Mouse (Mus musculus): Measurements from ENCODE around the gene Hist1h3e.
"Not testable (repeated sequence)": the region's sequence is repeated elsewhere in the genome, so short reads cannot be mapped to it uniquely, and the experiment has no call there.

Hist1h3e gene

GRCm38 (mm10) chr13:23583387-23584068 lies 21.4 kb upstream of the Hist1h3e start:
- no peak for DNase-seq (ENCODE audit: low read depth, low spot score)

GRCm38 (mm10) chr13:23582219-23583056 lies 20.3 kb upstream of the Hist1h3e start:
- no peak for DNase-seq (ENCODE audit: low read depth, low spot score)

GRCm38 (mm10) chr13:23581408-23582218 lies 19.4 kb upstream of the Hist1h3e start, which contains the start of gene Hist1h4d:
Hist1h4d (plus strand) TSS chr13:23581598.
- peak; percentile 99 for DNase-seq (ENCODE audit: low read depth, low spot score)

DNA sequence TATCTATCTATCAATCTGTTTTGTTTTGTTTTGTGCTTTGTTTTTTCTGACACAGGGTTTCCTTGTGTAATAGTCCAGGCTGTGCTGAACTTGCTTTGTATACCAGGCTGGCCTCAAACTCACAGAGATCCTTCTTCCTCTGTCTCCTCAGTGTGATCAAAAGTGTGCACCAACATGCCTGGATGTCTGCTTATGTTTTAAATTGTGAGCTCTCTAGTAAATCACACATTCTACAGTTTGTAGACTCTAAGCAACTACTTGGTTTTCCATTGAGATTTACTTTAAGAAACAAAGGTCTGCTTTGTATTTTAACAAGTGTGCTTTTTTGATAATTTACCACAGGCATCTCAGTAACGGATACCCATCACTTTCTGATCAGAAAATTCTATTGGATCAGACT lies 15.7 kb upstream of the Hist1h3e start:
- no peak for DNase-seq (ENCODE audit: low read depth, low spot score)

DNA sequence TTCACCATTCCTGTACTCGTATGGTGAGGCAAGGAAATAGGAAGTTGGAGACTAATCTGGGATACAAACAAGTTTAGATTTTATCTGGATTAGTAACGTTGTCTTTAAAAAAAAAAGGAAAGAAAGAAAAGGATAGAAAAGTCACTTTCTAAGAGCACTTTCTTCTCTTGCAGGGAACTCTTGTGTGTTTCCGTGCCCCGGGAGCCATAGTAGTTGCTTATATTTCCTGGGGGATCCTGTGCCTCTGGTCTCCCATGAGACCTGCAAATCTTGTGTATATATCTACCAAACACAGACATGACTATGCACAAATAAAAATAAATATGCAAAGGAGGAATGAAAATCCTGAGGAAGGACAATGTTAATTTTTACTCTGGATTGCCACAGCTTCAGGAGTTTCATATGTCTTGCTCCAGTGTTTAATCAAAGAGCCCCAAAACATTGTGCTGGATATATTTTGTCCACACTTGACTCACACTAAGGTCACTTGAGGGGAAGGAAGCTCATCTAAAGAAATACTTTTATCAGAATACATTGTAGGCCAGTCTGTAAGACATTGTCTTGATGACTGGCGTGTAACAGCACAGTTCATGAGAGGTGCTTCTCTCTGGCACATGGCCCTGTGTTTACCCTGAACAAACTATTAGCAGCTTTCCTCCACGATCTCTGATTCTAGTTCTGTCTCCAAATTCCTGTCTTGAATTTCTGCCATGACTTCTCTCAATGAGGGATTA lies 14.9 kb upstream of the Hist1h3e start:
- no peak for DNase-seq (ENCODE audit: low read depth, low spot score)

DNA sequence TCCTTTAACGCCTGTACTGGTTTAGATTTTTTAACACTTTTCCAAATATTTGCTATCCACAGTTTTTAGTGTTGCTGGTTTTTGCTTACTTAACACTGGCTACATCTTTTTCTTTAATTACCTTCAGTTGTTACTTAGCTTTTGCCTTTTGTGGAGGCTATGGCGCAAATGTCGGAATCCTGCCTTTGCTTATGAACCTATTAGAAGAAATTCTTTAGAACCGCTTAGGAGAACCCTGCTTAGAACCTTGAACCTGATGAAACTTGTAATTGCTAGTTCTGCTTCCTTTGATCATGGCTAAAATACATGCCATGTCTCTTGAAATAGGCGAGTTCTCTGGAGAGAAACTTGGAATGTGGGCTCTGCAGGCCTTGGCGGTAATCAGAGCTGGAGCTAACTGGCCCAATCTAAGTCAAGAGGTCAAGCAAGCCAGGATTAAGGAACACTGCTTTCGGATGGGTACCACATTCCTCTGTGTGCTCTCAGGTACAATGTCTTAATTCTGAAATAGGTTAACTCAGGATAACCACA lies 14.2 kb upstream of the Hist1h3e start:
- no peak for DNase-seq (ENCODE audit: low read depth, low spot score)

DNA sequence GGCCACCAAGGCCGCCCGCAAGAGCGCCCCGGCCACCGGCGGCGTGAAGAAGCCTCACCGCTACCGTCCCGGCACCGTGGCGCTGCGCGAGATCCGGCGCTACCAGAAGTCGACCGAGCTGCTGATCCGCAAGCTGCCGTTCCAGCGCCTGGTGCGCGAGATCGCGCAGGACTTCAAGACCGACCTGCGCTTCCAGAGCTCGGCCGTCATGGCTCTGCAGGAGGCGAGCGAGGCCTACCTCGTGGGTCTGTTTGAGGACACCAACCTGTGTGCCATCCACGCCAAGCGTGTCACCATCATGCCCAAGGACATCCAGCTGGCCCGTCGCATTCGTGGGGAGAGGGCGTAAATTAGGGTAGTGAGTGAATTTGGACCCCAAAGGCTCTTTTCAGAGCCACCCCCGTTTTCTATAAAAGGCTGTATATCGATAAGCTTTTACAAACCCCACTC lies 13.7 kb upstream of the Hist1h3e start:
- not testable (repeated sequence) for DNase-seq (ENCODE audit: low read depth, low spot score)

- DNase-seq (ENCODE audit: low read depth, low spot score): peak; percentile 91
Measured at GRCm38 (mm10) chr13:23575271-23575851, 13.2 kb upstream of the Hist1h3e start, which contains the start of gene Hist1h3d. Hist1h3d (plus strand) TSS chr13:23575763.

- not testable (repeated sequence) for DNase-seq (ENCODE audit: low read depth, low spot score)
Measured at GRCm38 (mm10) chr13:23574546-23575170, 12.5 kb upstream of the Hist1h3e start.

DNA sequence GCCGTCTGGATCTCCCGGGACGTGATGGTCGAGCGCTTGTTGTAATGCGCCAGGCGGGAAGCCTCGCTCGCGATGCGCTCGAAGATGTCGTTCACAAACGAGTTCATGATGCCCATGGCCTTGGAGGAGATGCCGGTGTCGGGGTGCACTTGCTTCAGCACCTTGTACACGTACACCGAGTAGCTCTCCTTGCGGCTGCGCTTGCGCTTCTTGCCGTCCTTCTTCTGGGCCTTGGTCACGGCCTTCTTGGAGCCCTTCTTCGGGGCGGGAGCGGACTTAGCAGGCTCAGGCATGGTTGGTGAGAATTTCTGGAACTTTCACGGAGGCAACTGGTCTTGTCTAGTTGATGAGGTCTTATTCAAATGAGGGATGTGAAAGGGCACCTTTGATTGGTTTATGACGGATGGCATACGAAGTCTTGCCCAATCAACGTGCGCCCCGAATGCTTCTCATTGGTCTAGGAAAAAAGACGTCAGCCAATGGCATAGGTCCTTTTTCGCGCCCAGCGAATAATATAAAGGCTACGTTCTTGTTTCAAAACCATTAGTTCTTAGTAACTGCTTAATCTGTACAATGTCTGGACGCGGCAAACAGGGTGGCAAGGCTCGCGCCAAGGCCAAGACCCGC lies 11.8 kb upstream of the Hist1h3e start, which contains the start of the genes Hist1h2bf and Hist1h2ad:
Gene Hist1h2bf (minus strand): TSS at position 299 of the 627 bp plus-strand sequence.
Gene Hist1h2ad (plus strand): TSS at position 484 of the 627 bp plus-strand sequence.
- DNase-seq (ENCODE audit: low read depth, low spot score): peak; percentile 99

GRCm38 (mm10) chr13:23573034-23573897 lies 11.1 kb upstream of the Hist1h3e start:
- not testable (repeated sequence) for DNase-seq (ENCODE audit: low read depth, low spot score)

DNA sequence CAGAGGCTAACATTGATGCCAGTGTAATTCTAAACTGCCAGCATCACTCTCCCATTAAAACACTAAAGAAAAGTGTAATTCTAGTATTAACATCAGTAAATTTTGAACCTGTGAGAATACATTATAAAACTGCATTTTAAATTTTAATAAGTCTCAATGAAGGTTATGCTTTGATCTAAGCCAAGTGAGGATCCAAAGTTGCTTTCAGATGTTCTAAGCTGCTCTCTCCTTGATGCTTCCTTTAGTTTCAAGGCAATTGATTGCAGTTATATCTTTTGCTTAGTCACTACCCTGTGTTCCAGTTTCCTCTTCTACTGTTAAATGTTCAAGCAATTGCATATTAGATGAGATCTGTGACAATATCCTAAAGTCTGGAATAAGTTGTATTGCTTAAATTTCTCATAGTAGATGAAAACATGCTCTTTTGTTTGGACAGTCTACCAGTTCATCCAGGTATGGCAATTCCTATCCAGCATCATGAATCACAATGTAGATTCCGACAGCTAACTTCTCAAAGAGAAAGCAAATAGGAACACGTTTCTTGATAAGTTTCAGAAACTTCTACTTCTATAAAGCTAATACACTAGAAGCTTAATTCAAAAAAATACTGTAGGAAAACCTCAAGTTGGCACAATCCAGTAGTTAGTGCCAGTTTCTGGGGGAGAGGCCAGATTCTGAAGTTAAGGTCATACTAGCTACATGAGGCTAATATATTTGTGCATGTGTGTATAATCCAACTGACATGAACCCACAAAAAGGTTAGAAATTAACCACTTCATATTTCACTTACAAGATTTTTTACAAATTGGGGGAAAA lies 10.3 kb upstream of the Hist1h3e start:
- DNase-seq (ENCODE audit: low read depth, low spot score): no peak

- not testable (repeated sequence) for DNase-seq (ENCODE audit: low read depth, low spot score)
Measured at GRCm38 (mm10) chr13:23571504-23572217, 9.5 kb upstream of the Hist1h3e start.

DNA sequence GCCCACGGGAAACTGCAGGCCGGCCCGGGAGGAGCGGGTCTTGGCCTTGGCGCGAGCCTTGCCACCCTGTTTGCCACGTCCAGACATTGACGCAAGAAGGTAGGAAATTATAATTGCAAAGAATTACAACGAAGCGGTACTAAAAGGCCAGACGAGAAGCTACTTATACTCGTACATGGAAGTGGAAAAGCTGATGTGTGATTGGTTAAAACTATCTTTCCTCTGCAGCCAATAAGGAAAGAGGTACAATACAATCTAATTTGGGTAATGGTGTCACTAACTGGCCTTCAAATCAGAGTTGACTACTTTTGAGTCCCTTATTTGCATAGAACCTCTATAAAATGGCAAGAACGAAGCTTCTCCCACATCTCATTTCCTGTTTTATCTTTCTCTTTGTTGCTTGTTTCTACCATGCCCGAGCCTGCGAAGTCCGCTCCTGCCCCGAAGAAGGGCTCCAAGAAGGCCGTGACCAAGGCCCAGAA lies 8.9 kb upstream of the Hist1h3e start, which contains the start of the genes Hist1h2ae and Hist1h2bg:
Gene Hist1h2ae (minus strand): TSS at position 199 of the 482 bp plus-strand sequence.
Gene Hist1h2bg (plus strand): TSS at position 375 of the 482 bp plus-strand sequence.
- peak; percentile 98 for DNase-seq (ENCODE audit: low read depth, low spot score)

- DNase-seq (ENCODE audit: low read depth, low spot score): not testable (repeated sequence)
Measured at GRCm38 (mm10) chr13:23570261-23571021, 8.3 kb upstream of the Hist1h3e start.

DNA sequence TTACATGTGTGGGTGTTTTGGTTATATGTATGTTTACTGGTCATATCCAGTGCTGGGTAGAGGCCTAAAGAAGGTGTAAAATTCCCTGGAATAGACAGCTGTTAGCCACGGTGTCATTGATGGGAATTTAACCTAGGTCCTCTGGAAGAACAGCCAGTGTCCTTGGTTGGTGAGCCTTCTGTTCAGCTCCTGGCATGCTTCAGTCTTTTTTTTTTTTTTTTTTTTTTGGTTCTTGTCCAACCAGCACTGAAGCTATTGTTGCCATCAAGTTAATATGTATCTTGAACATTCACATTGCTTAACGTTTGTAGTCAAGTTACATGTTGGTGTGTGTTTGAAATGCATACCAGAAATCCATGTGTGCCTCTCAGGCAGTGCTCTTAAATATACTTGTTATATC lies 2.3 kb upstream of the Hist1h3e start:
- DNase-seq (ENCODE audit: low read depth, low spot score): no peak

Measured in brain, adult 2 months (tissue).